Mouse (Mus musculus): ENCODE results near the gene 1700020A23Rik. TPM values are rescaled to one million over a fixed set of nuclear protein-coding genes. Genes with fewer than 3 reads are reported as not detected.
"Not testable (repeated sequence)": the region's sequence is repeated elsewhere in the genome, so short reads cannot be mapped to it uniquely, and the experiment has no call there.

The 1700020A23Rik gene
- polyA plus RNA-seq (2016; fragmentation: Nextera tagmentation; extraction: Ambion mirVana), result not detected in 2 replicates

DNA sequence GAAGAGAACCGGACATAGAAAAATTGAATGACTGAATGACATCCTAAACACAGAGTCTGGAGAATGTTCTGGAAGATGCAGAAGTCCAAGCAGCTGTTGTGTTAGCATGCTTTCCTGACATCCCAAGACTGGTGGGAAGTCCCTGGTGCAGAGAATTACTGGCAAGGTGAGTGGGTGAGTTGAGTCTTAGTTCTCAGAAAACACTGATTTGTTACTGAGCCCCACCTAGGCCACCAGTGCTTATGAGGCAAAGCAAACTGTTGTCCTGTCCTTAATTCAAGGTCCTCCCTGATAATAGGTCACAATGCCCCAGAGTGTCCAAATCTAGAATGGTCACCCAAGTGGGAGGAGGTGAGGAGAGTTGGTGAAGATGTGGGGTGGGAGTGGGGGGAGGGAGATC lies at the start of gene 1700020A23Rik, which contains the start of gene Gm28372:
Gene 1700020A23Rik (plus strand): TSS at position 321 of the 400 bp plus-strand sequence.
Gene Gm28372 (plus strand): TSS at position 301 of the 400 bp plus-strand sequence.
- peaks cover 29% of the 10 kb centered on the region for H3K27me3 ChIP-seq
- H3K4me1 ChIP-seq, result peaks cover 14% of the 10 kb centered on the region; the same call in 1 of the 2 replicates
- 90% methylated on average over 1 of the region's 1 CpGs for WGBS
- no peak within 1 kb of the TSS for H3K4me2 ChIP-seq
- no peaks in the 10 kb centered on the region for H3K36me3 ChIP-seq (replicated peaks)
- no peak for ATAC-seq (ENCODE audit: low FRiP score)
- no peak within 1 kb of the TSS for H3K9ac ChIP-seq
- no peak within 1 kb of the TSS for H3K4me3 ChIP-seq (replicated peaks)
- no peak within 1 kb of the TSS for H3K27ac ChIP-seq
- H3K9me3 ChIP-seq, result no peaks in the 10 kb centered on the region

DNA sequence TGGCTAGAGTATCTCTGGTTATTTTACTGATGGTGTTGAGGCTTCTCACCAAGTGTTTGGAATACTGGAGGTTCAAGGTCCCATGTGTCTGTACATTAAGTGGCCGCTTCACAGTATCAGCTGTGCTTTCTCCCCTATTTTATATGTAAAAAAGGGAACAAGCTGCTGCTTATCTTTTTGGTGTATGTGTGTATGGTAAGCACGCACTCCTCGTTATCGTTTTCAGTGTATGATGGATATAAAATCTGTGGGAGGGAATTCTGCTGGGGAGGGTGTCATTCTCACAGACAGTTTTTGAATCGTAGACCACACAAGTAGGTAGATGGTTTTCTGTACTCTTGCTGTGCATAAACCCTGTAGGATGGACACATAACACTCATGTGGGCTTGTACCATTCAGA lies 47.5 kb upstream of the 1700020A23Rik start:
- Histone ChIP-seq H3K9me3 (no peaks in the 10 kb centered on the region), H3K9ac (no peak overlapping the region), H3K4me3 (replicated peaks) (no peak overlapping the region), H3K27me3 (peaks cover 33% of the 10 kb centered on the region), H3K4me1 (peaks cover 9% of the 10 kb centered on the region), H3K36me3 (replicated peaks) (no peaks in the 10 kb centered on the region), H3K4me2 (no peak overlapping the region), H3K27ac (no peak overlapping the region)
- WGBS, result 93% methylated on average over 5 of the region's 5 CpGs
- ATAC-seq (ENCODE audit: low FRiP score), result no peak

DNA sequence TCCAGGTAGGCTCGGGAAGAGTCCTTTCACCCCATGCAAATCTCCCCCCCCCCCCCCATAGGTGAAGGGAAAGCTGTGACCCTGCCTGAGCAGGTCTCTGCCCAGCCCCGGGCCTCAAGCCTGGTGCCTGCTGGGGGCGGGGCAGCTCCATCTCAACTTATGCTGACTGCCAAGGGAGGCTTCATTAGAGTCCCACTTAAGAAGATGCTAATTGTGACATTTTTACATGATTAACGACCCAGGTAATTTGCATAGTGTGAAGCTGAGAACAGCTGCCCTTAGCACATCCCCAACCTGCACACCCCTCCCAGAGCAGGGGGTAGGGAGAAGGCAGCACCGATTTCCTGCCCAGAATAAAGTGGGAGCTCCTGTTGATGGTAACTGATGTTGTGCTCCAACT lies 46.2 kb upstream of the 1700020A23Rik start:
- Histone ChIP-seq H3K27ac (no peak overlapping the region), H3K4me1 (peaks cover 9% of the 10 kb centered on the region), H3K27me3 (peaks cover 46% of the 10 kb centered on the region), H3K4me3 (replicated peaks) (no peak overlapping the region), H3K9ac (no peak overlapping the region), H3K9me3 (no peaks in the 10 kb centered on the region), H3K4me2 (no peak overlapping the region), H3K36me3 (replicated peaks) (no peaks in the 10 kb centered on the region)
- peak; percentile 66; the same call in 1 of the 2 replicates for ATAC-seq (ENCODE audit: low FRiP score)
- WGBS, result 22% methylated on average over 5 of the region's 5 CpGs

DNA sequence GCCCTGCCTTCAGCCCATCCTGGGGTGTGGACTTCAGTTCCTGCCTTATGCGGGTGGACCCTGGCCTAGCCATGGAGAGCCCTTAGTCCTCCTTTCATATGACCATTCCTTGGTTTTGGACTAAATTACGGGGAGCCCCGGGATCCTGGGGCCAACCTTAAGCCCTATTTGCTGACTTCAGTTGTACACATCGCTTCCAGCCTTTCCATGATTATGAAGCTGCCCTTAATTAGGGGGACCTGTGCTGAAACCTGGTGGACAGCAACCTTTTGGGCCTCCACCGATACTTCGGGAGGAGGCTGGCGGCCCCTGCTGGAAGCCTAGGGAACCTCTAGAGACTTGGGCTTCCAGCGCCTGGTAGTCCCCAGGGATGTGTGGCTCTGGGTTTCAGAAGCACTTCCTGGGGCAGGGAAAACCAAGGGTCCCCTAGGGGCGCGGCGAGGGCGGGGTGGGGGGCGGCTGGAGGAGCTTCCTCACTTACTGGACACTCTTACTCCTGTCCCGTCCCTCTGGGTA lies 42.5 kb upstream of the 1700020A23Rik start:
- Histone ChIP-seq H3K27ac (no peak overlapping the region), H3K4me3 (replicated peaks) (peak overlapping the region; percentile 17), H3K9ac (no peak overlapping the region), H3K36me3 (replicated peaks) (no peaks in the 10 kb centered on the region), H3K4me2 (peak overlapping the region; percentile 13; the same call in 1 of the 2 replicates), H3K27me3 (peaks cover 67% of the 10 kb centered on the region), H3K9me3 (no peaks in the 10 kb centered on the region), H3K4me1 (peaks cover 15% of the 10 kb centered on the region)
- 3% methylated on average over 14 of the region's 14 CpGs for WGBS
- peak; percentile 51; the same call in 1 of the 2 replicates for ATAC-seq (ENCODE audit: low FRiP score)

DNA sequence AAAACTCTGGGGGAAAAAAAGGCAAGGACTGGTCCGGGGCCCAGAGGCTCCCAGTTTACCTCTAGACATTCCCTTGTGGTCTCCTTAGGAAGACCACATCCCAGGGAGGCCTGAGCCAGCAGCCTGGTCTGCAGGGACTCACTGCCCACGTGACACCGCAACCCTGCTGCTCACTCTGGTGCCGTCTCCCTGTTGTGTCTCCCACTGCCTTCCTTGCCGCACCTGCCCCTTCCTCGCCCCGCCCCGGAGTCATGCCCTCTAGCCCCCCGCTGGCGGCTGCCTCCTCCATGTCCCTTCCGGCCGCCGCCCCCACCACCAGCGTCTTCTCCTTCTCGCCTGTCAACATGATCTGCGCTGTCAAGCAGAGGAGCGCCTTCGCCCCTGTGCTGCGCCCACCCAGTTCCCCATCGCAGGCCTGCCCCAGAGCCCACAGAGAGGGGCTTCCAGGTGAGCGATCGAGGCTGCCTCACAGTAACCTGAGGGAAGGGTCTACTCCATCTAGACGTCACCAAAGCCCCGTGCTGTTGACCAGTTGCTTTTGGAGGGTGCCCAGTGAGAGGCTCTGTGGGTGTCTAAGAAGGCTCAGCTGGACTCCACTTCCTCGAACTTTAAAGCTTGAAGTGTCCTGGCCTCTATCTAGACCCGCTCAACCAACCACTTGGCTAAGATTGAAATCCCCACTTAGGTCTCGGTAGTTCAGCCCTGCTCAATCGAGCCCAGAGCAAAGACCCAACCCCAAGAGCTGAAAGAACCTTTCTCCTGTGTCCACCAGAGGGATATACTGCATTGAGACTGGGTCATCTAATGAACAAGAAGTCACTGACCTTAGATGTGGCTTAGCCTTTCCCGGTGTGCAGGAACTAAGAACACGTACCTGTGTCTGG lies 39.6 kb upstream of the 1700020A23Rik start:
- Histone ChIP-seq H3K4me2 (peak overlapping the region; percentile 56), H3K27me3 (peaks cover 55% of the 10 kb centered on the region), H3K36me3 (replicated peaks) (no peaks in the 10 kb centered on the region), H3K27ac (no peak overlapping the region), H3K9ac (no peak overlapping the region; the same call in 1 of the 2 replicates), H3K9me3 (no peaks in the 10 kb centered on the region), H3K4me1 (peaks cover 20% of the 10 kb centered on the region), H3K4me3 (replicated peaks) (peak overlapping the region; percentile 28)
- no peak for ATAC-seq (ENCODE audit: low FRiP score)
- 5% methylated on average over 29 of the region's 30 CpGs for WGBS

DNA sequence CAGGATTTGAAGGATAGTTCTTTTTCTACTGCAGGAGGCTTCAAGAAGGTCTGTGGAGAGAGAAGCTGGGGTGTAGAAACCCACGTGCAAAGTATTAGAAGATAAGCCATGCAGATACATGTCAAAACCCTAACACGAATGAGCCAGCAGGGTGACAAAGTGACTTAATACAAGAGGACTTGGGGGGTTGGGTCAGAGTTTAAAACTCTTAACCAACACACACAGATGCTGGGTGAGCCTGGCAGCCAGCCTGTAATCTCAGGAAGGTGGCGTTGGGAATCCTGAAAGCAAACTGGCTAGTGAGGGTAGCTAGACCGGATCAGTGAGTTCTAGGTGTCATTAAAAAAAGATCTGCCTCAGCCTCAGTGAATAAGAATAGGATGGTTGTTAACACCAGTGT lies 37.7 kb upstream of the 1700020A23Rik start:
- H3K9ac ChIP-seq, result no peak overlapping the region
- H3K4me2 ChIP-seq, result no peak overlapping the region
- H3K4me3 ChIP-seq (replicated peaks), result no peak overlapping the region
- no peak overlapping the region for H3K27ac ChIP-seq
- 75% methylated on average over 4 of the region's 4 CpGs for WGBS
- no peak for ATAC-seq (ENCODE audit: low FRiP score)
- H3K36me3 ChIP-seq (replicated peaks), result no peaks in the 10 kb centered on the region
- H3K9me3 ChIP-seq, result no peaks in the 10 kb centered on the region
- peaks cover 35% of the 10 kb centered on the region for H3K27me3 ChIP-seq
- H3K4me1 ChIP-seq, result peaks cover 12% of the 10 kb centered on the region

DNA sequence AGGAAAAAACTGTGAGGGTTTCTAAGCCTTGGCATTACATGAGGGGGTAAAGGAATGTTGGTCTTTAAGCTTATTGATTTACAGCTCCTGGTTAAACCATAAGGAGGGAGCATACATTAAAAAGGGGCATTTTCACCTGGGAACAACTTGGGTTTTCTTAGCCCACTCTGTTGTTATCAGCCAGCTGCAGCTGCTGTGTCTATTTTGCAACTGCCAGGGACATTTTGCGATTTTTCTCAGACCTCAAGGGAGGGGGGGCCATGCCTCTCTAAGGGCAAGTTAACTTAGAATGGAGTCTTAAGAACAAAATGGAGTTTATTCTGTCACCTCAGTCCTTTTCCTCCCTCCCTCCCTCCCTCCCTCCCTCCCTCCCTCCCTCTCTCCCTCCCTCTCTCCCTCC lies 32.0 kb upstream of the 1700020A23Rik start:
- not testable (repeated sequence) for H3K27ac ChIP-seq; H3K4me3 ChIP-seq (replicated peaks); H3K4me1 ChIP-seq; H3K4me2 ChIP-seq; ATAC-seq (ENCODE audit: low FRiP score); H3K36me3 ChIP-seq (replicated peaks); H3K9ac ChIP-seq; H3K27me3 ChIP-seq; H3K9me3 ChIP-seq
- WGBS, result 60% methylated on average over 1 of the region's 1 CpGs

DNA sequence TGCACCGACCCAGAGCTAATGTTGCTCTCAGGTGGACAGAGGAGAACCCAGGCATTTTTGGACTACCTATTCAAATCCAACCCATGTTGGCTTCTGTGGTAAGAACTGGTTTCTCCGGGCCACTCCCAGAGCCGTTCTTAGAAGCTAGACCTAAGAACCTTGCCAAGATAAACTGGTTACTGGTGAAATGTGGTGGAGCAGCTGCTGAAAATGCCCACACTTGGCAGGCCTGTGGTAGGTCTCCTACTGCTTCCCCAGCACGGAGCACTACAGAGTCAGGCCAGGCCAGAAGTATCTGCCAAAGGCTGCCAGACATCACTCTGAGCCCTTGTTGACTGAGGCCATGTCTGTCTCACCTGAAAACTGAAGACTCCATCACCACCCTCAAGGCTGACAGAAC lies 30.1 kb upstream of the 1700020A23Rik start:
- no peak overlapping the region for H3K9ac ChIP-seq
- no peaks in the 10 kb centered on the region for H3K9me3 ChIP-seq
- H3K36me3 ChIP-seq (replicated peaks), result no peaks in the 10 kb centered on the region
- H3K4me2 ChIP-seq, result no peak overlapping the region
- H3K4me1 ChIP-seq, result 0 out of 2 replicates have a peak, but pooled peaks cover 6% of the 10 kb centered on the region
- no peak overlapping the region for H3K4me3 ChIP-seq (replicated peaks)
- no peak overlapping the region for H3K27ac ChIP-seq
- H3K27me3 ChIP-seq, result peaks cover 5% of the 10 kb centered on the region; the same call in 1 of the 2 replicates
- ATAC-seq (ENCODE audit: low FRiP score), result no peak
- 87% methylated on average over 4 of the region's 4 CpGs for WGBS

DNA sequence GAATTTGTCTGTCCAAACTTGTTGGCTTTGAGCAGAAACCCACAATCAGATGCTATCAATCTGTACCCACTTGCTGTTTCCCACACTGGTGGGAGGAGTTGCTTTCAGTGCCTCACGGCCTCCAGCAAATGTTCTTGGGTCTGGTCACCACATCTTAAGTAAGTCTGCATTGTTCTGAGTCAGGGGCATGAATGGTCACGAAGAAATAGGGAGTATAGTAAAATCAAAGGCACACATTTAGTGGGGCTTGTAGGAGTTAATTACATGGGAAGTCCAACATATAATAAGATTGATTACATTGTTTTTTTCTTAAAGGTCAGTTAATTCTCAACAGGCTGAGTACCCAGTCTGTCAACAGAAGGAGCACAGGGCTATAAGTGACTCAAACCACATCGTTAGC lies 21.9 kb upstream of the 1700020A23Rik start:
- Histone ChIP-seq H3K4me1 (no peaks in the 10 kb centered on the region), H3K9me3 (no peaks in the 10 kb centered on the region), H3K4me3 (replicated peaks) (no peak overlapping the region), H3K9ac (no peak overlapping the region), H3K4me2 (no peak overlapping the region), H3K27me3 (0 out of 2 replicates have a peak, but pooled peaks cover 9% of the 10 kb centered on the region), H3K27ac (no peak overlapping the region), H3K36me3 (replicated peaks) (no peaks in the 10 kb centered on the region)
- WGBS, result 37% methylated on average over 3 of the region's 3 CpGs
- no peak for ATAC-seq (ENCODE audit: low FRiP score)

DNA sequence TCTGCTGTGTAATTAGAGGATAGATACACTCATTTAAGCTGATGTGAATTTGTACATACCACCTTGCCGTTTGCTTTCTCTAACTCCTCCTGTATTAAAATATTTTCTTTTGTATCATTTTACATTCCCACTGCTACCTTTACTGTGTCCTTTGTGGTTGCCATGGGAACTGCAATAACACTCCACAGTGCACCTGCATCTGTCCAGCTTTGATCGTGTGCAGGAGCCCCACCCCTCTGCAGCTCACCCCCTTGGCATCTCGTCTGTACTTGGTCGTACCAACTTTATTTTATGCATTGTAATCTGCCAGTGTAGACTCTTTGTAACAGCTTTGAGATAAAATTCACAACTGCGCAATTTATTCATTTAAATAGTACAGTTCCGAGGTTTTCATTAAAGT lies 21.2 kb upstream of the 1700020A23Rik start:
- 69% methylated on average over 6 of the region's 6 CpGs for WGBS

DNA sequence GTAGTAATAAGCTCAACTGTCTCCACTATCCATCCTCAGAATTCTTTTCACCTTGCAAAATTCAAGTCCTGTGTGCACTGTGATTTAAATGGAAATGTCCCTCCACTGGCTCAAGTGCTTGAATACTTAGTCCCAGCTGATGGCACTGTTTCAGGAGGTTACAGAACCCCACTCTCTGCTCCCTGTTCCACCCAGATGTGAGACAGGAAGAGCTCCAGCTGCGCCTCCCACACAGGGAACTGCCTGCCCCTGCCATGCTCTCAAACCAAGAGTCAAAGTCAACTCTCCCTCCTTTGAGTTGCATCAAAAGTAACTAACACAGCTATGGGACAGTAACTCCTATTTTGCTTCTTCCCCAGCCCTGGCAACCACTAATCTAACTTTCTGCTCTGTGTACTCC lies 18.8 kb upstream of the 1700020A23Rik start:
- H3K4me1 ChIP-seq, result no peaks in the 10 kb centered on the region
- no peak overlapping the region for H3K4me3 ChIP-seq (replicated peaks)
- no peak overlapping the region for H3K4me2 ChIP-seq
- 70% methylated on average over 1 of the region's 1 CpGs for WGBS
- H3K36me3 ChIP-seq (replicated peaks), result no peaks in the 10 kb centered on the region; the same call in 1 of the 2 replicates
- ATAC-seq (ENCODE audit: low FRiP score), result no peak
- 0 out of 2 replicates have a peak, but pooled peaks cover 9% of the 10 kb centered on the region for H3K27me3 ChIP-seq
- H3K9ac ChIP-seq, result no peak overlapping the region
- H3K27ac ChIP-seq, result no peak overlapping the region
- no peaks in the 10 kb centered on the region for H3K9me3 ChIP-seq

More for the DNA sequence above, 21.2 kb upstream of the 1700020A23Rik start:
- Histone ChIP-seq H3K27ac (no peak overlapping the region), H3K4me3 (replicated peaks) (no peak overlapping the region), H3K27me3 (0 out of 2 replicates have a peak, but pooled peaks cover 9% of the 10 kb centered on the region), H3K9ac (no peak overlapping the region), H3K4me2 (no peak overlapping the region), H3K4me1 (no peaks in the 10 kb centered on the region), H3K36me3 (replicated peaks) (no peaks in the 10 kb centered on the region; the same call in 1 of the 2 replicates), H3K9me3 (no peaks in the 10 kb centered on the region)
- ATAC-seq (ENCODE audit: low FRiP score), result no peak

DNA sequence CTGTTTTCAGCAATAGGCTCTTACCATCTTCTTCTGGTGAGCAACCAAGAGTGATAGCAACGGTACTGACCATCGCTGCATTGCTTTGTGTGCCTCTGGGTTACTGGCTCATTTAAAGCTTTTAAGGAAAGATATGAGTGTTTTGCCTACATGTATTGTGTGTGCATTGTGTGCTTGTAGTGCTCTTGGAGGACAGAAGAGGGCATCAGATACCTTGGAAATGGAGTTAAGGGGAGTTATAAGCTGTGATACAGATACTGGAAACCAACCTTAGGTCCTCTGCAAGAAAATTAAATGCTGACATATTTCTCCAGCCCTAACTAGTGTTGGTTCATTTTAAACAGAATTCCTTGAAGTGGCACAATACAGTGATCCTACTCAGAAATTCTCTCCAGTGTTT lies 16.3 kb upstream of the 1700020A23Rik start:
- Histone ChIP-seq H3K4me1 (no peaks in the 10 kb centered on the region), H3K27me3 (0 out of 2 replicates have a peak, but pooled peaks cover 9% of the 10 kb centered on the region), H3K36me3 (replicated peaks) (peaks cover 10% of the 10 kb centered on the region; the same call in 1 of the 2 replicates), H3K9me3 (no peaks in the 10 kb centered on the region), H3K4me2 (no peak overlapping the region), H3K27ac (no peak overlapping the region), H3K4me3 (replicated peaks) (no peak overlapping the region), H3K9ac (no peak overlapping the region)
- ATAC-seq (ENCODE audit: low FRiP score), result no peak
- 81% methylated on average over 2 of the region's 2 CpGs for WGBS

Data from forebrain, embryonic 12.5 days (tissue).